Mouse (Mus musculus) heart, postnatal 0 days (tissue): Measurements from ENCODE around the gene Cep112.

Experiments used
- CTCF ChIP-seq: IDR thresholded peaks from 2 replicates; pipeline ENCODE4 v1.5.1; 2016; ENCODE audit warnings: antibody characterized with exemption, control low read depth, low read depth
- EP300 ChIP-seq: IDR thresholded peaks from 2 replicates; pipeline ENCODE4 v1.6.1; 2016; ENCODE audit warnings: antibody characterized with exemption, low read depth

DNA sequence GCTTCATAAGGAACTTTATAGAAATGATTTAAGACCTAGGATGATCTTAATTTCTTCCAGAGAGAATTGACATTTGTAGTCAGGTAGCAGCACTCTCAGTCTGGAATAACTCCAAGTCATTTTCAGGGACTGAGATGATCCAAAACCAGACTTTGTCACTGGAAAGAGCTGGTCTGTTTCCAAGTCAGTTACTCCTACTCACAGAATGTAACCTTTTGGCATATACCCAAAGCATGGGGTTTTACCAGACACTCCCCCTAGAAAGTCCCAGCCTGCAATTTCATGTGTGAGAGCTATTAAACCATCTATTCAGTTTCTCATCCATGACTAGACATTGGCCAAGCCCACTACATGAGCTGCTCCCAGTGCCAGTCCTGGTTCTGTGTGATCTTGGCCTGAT is 402.3 kb downstream of the Cep112 start:
- no peak for TF ChIP-seq EP300
- no peak for TF ChIP-seq CTCF
